Mouse (Mus musculus): ENCODE data around the gene Stim1.

- TF ChIP-seq CTCF (conservative IDR thresholded peaks at IDR 0.05; ENCODE audit: insufficient read depth, insufficient read length, low read depth, low read length) (no peak), POLR2A (IDR thresholded peaks at IDR 0.05; ENCODE audit: low read depth, low read length) (no peak)
Observed at GRCm38 (mm10) chr7:102434344-102434743, 166.7 kb downstream of the Stim1 start.
